Mouse (Mus musculus) liver, adult 2 months (tissue): ENCODE measurements around the gene Slc12a5. TPM values are rescaled to one million over a fixed set of nuclear protein-coding genes. Genes with fewer than 3 reads are reported as not detected.

Experiments
- DNase-seq: peaks from one replicate; pipeline ENCODE4 v3.0.0-alpha.2; 2011; ENCODE audit warnings: low read depth, low spot score; ENCODE audit errors: extremely low read depth
- H3K27ac ChIP-seq: fragments of 200-500 bp; replicated peaks from 2 replicates; pipeline ENCODE4 v1.5.1; 2012; ENCODE audit warnings: low read depth, mild to moderate bottlenecking, control low read depth, inconsistent platforms, low read length; ENCODE audit not compliant: insufficient read depth
- H3K27me3 ChIP-seq: fragments of 200-500 bp; 2 replicates; pipeline ENCODE4 v1.6.1; 2012; ENCODE audit warnings: mild to moderate bottlenecking, moderate library complexity, low read length, inconsistent platforms; ENCODE audit not compliant: control insufficient read depth, insufficient read depth
- H3K36me3 ChIP-seq: fragments of 200-500 bp; 2 replicates; pipeline ENCODE4 v1.6.1; 2012; ENCODE audit warnings: low read length, inconsistent platforms; ENCODE audit not compliant: control insufficient read depth, insufficient read depth
- H3K4me1 ChIP-seq: fragments of 200-500 bp; 2 replicates; pipeline ENCODE4 v1.6.1; 2011; ENCODE audit warnings: low read length; ENCODE audit not compliant: control insufficient read depth, insufficient read depth
- H3K4me3 ChIP-seq: fragments of 200-500 bp; 2 replicates; pipeline ENCODE4 v1.5.1; 2011; ENCODE audit warnings: low read depth, mild to moderate bottlenecking, control low read depth, low read length, moderate library complexity; ENCODE audit not compliant: insufficient read depth
- H3K79me2 ChIP-seq: fragments of 200-500 bp; 2 replicates; pipeline ENCODE4 v1.6.1; 2012; ENCODE audit warnings: inconsistent platforms, mild to moderate bottlenecking, low read length, moderate library complexity; ENCODE audit not compliant: control insufficient read depth, insufficient read depth
- H3K9ac ChIP-seq: fragments of 200-500 bp; 2 replicates; pipeline ENCODE4 v1.6.1; 2012; ENCODE audit warnings: low read depth, mild to moderate bottlenecking, control low read depth, inconsistent platforms, low read length
- CTCF ChIP-seq: fragments of 200-500 bp; IDR thresholded peaks from 2 replicates; pipeline ENCODE4 v1.5.1; 2011; ENCODE audit warnings: low read depth, low read length, control low read depth
- POLR2A ChIP-seq: fragments of 200-500 bp; IDR thresholded peaks from 2 replicates; pipeline ENCODE4 v1.6.1; 2011; ENCODE audit warnings: low read length, control low read depth; ENCODE audit not compliant: insufficient read depth; ENCODE audit errors: extremely low read depth
- WGBS: fragments of 180-500 bp; shearing (Covaris S2); methylation state at CpG from one replicate; pipeline ENCODE4 v1.1.7; 2018; 5-methylcytosine and 5-hydroxymethylcytosine counted together
- polyA plus RNA-seq: library from polyadenylated mRNA; depleted of rRNA; stranded (reverse); fragments of >200 nt; gene quantifications from 2 replicates; pipeline ENCODE4 v1.2.3, GENCODE M21; 2012
- total RNA-seq: library from RNA; depleted of rRNA; stranded (reverse); fragments of >200 nt; gene quantifications from 2 replicates; pipeline ENCODE4 v1.2.3, GENCODE M21; 2014

The Slc12a5 gene
- total and polyA plus RNA-seq, 2 experiments: 0.46 to 1.1 TPM

GRCm38 (mm10) chr2:165001958-165002357 lies 41.4 kb downstream of the Slc12a5 start:
- Histone ChIP-seq H3K9ac (no peak overlapping the region), H3K79me2 (no peaks in the 10 kb centered on the region), H3K4me1 (peaks cover 19% of the 10 kb centered on the region), H3K4me3 (no peak overlapping the region), H3K27me3 (no peaks in the 10 kb centered on the region), H3K27ac (no peak overlapping the region), H3K36me3 (peaks cover 19% of the 10 kb centered on the region)
- TF ChIP-seq POLR2A (no peak), CTCF (no peak)
- 96% methylated on average over 13 of the region's 13 CpGs for WGBS
- DNase-seq: no peak

- H3K79me2 ChIP-seq: no peaks in the 10 kb centered on the region
- H3K9ac ChIP-seq: no peak overlapping the region
- H3K27me3 ChIP-seq: no peaks in the 10 kb centered on the region
- H3K27ac ChIP-seq: no peak overlapping the region
- H3K4me1 ChIP-seq: peaks cover 27% of the 10 kb centered on the region
- no peak for DNase-seq
- peaks cover 22% of the 10 kb centered on the region for H3K36me3 ChIP-seq
- 96% methylated on average over 3 of the region's 3 CpGs for WGBS
- TF ChIP-seq POLR2A: no peak
- TF ChIP-seq CTCF: no peak
- H3K4me3 ChIP-seq: no peak overlapping the region
Observed at GRCm38 (mm10) chr2:165003108-165003507, 42.5 kb downstream of the Slc12a5 start.

GRCm38 (mm10) chr2:165004237-165004636 lies 43.6 kb downstream of the Slc12a5 start:
- Histone ChIP-seq H3K36me3 (peaks cover 24% of the 10 kb centered on the region), H3K9ac (no peak overlapping the region), H3K4me3 (no peak overlapping the region), H3K4me1 (peaks cover 30% of the 10 kb centered on the region), H3K27ac (no peak overlapping the region), H3K27me3 (no peaks in the 10 kb centered on the region), H3K79me2 (no peaks in the 10 kb centered on the region)
- 99% methylated on average over 10 of the region's 10 CpGs for WGBS
- no peak for TF ChIP-seq CTCF
- TF ChIP-seq POLR2A: no peak
- no peak for DNase-seq

GRCm38 (mm10) chr2:165006813-165007212 lies 46.2 kb downstream of the Slc12a5 start:
- peak; percentile 97 for DNase-seq
- Histone ChIP-seq H3K9ac (no peak overlapping the region), H3K79me2 (no peaks in the 10 kb centered on the region), H3K4me1 (peaks cover 40% of the 10 kb centered on the region), H3K27me3 (no peaks in the 10 kb centered on the region), H3K4me3 (no peak overlapping the region), H3K27ac (peak overlapping the region; percentile 80), H3K36me3 (peaks cover 22% of the 10 kb centered on the region)
- 31% methylated on average over 4 of the region's 4 CpGs for WGBS
- TF ChIP-seq CTCF (no peak), POLR2A (no peak)

- H3K79me2 ChIP-seq: no peaks in the 10 kb centered on the region
- 0 out of 2 replicates have a peak overlapping the region, but pooled peaks have one; percentile 27 for H3K27ac ChIP-seq
- H3K4me3 ChIP-seq: no peak overlapping the region
- no peaks in the 10 kb centered on the region for H3K27me3 ChIP-seq
- H3K36me3 ChIP-seq: peaks cover 25% of the 10 kb centered on the region
- DNase-seq: peak; percentile 44
- no peak for TF ChIP-seq CTCF
- TF ChIP-seq POLR2A: no peak
- WGBS: 100% methylated on average over 1 of the region's 1 CpGs
- no peak overlapping the region for H3K9ac ChIP-seq
- H3K4me1 ChIP-seq: peaks cover 40% of the 10 kb centered on the region
Observed at GRCm38 (mm10) chr2:165007986-165008385, 47.4 kb downstream of the Slc12a5 start.

- Histone ChIP-seq H3K27me3 (no peaks in the 10 kb centered on the region), H3K36me3 (peaks cover 19% of the 10 kb centered on the region), H3K79me2 (no peaks in the 10 kb centered on the region; the same call in 1 of the 2 replicates), H3K4me1 (peaks cover 40% of the 10 kb centered on the region), H3K9ac (no peak overlapping the region), H3K4me3 (no peak overlapping the region), H3K27ac (peak overlapping the region; percentile 51)
- DNase-seq: no peak
- 87% methylated on average over 14 of the region's 14 CpGs for WGBS
- TF ChIP-seq POLR2A (no peak), CTCF (no peak)
Observed at GRCm38 (mm10) chr2:165009161-165009560, 48.6 kb downstream of the Slc12a5 start.
